Mouse (Mus musculus): ENCODE measurements at regions not wholly inside any gene's neighbourhood (a gene's known extent, or its start where the extent isn't known, plus 50 kb on each side); places are given as distances from the start of the nearest gene placed in this dataset.

- TF ChIP-seq CTCF (IDR thresholded peaks at IDR 0.05; ENCODE audit: low read depth, low read length) (no peak), GATA1 (IDR thresholded peaks at IDR 0.05; ENCODE audit: borderline replicate concordance, low read length) (no peak), POLR2AphosphoS5 (IDR thresholded peaks at IDR 0.05; ENCODE audit: insufficient replicate concordance, low read depth, low read length) (no peak), TAL1 (conservative IDR thresholded peaks at IDR 0.05; ENCODE audit: low read depth, low read length) (no peak), GATA2 (IDR thresholded peaks at IDR 0.05; ENCODE audit: borderline replicate concordance, low read depth, low read length) (no peak)
Measured at GRCm38 (mm10) chr15:6998576-6999070, 91.8 kb upstream of the Lifr start.
